Mouse (Mus musculus): ENCODE measurements around the gene Lrrn4.

The Lrrn4 gene

DNA sequence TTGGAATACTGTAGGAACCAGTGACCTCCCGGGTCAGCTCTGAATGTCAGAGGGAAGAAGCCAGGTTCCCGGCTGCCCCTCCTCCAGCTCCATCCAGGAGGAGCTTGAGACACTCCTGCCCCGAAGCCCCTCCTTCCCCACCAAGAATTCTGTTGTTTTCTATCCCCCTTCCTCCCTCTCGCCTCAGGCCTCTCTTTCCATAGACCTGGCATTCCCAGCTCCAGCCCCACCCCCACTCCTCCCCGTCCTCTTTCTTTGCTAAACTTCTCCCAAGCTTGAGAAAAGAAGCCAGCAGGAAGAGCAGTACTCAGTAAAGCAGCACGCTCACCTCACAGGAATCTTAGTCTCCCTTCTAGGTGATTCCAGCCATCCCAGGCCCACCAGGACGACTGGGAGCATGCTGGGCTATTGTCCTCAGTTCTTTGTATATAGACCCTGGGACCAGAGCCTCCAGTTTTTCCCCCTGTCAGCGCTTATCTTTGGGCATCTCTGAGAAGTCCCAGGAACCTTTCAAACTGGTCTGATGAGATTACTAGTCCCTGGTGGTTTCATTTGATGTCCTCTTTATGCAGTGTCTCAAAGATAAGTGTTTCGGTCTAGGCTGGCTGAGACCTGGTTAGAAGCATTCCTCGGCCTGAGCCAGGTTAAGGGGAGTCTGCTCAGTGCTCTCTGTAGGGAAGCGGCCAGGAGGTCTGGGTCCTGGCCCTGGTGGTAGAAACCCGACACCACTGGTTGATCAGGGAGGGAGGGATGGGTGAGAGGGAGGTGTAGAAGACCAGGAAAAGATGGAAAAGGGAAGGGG is at the start of gene Lrrn4:
Gene Lrrn4, minus strand, starts transcription at position 48 of the 802 bp plus-strand sequence.
- DNase-seq, result peak; percentile 40

- no peak for DNase-seq
Observed at GRCm38 (mm10) chr2:132928999-132929398, 48.3 kb upstream of the Lrrn4 start.

- no peak for DNase-seq
Observed at GRCm38 (mm10) chr2:132927871-132928270, 47.2 kb upstream of the Lrrn4 start.

GRCm38 (mm10) chr2:132927298-132927697 is 46.6 kb upstream of the Lrrn4 start:
- DNase-seq, result no peak

DNA sequence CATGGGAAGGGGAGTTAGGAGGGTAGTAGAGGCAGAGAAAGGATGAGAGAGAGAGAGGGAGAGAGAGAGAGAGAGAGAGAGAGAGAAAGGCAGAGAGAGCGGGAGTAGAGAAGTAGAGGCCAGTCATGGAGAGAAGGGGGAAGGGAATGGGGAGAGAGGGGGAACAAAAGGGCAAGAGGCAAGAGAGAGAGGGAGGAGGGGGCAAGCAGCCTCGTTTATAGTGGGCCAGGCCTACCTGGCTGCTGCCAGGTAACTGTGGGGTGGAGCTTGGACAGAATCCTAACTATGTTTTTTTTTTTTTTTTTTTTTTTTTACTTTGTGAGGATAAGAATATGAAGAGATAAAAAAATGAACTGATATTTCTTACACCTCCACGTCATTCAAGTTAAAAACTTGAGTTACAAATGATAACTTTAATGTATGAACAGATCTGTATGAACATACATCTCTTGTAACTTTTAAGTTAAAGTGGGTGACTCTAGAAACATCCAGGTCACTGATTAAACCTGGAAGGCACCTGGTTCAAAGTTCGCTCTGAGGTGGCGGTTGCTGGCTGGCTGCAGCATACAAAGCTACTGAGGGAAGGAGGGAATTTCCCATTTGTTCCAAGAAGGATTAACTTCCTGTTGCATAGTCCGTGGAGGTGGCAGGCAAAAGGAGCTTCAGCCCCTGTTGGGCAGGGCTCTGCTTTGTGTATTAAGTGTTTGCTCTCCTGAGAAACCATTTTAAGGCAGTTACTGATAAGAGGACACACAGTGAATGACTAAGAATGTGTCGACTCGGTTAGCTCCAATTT is 42.8 kb upstream of the Lrrn4 start:
- DNase-seq, result no peak

DNA sequence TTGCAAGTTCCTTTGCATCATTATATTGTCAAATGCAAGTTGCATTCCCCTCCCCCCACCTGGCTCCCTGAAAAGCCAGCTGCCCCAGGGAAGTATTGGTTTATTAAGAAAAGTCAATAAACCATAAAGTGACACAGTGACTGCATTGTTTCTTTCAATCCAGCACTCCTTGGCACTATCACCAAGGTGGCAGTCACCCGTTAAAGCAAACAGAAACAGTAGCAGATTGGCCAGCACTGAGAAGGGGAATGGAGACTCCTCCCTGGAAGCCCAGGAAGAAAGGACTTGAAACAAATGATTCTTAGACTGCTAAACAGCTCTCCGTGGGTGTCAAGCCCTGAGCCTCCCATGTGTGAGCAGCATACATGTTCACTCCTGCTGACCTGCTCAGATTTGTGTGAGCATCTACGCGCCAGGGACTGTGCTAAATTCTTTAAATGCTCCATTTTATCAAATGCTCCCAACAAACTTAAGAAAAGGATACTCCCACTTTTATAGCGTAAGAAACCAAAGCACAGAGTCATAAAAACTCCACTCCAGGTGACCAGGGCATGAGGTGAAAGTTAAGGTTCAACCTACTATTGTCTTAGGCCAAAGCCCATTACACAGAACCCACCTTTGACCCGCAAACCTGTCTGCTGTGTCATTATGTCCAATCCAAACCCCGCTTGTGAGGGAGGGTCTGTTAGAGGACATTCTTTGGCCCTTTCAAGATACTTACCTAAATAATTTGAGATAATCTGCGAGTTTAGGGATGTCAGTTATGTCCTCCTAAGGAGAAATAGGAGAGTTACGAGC is 41.6 kb upstream of the Lrrn4 start:
- DNase-seq, result no peak

- DNase-seq, result no peak
Observed at GRCm38 (mm10) chr2:132914785-132915184, 34.1 kb upstream of the Lrrn4 start.

DNA sequence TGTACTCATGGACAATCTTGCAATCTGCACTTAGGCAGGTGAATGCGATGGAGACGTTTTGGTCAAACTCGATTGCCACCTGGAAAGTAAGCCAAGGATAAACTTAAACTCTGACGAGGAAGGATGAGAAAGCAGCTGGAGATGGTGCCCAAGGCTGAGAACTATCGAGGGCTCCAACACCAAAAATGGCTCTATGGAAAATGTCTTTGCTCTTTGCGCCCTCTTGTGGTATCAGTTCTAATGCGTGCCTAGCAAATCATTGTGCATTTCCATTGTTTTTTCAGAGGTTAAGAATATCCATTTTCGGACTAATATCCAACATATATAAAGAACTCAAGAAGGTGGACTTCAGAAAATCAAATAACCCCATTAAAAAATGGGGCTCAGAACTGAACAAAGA is 26.1 kb upstream of the Lrrn4 start:
- peak; percentile 75 for DNase-seq

DNA sequence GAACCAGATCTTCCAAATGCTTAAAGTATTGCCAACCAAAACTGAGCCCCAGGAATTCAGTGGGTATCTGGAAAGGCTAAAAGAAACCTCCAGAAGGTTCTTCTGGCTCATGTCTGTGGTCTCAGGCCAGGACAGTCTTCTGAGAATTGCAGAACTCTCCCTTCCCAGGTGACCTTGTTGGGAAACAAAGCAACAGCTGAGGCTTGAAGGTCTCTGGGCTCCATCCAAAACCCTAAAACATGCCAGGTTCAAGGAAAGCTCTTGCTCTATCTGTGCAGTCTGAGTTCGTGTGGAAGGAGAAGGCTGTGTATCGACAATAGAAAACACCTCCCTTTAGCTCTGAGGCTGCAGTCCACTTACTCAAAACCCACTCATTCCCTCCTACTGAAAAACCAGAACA is 24.3 kb upstream of the Lrrn4 start:
- DNase-seq, result no peak

DNA sequence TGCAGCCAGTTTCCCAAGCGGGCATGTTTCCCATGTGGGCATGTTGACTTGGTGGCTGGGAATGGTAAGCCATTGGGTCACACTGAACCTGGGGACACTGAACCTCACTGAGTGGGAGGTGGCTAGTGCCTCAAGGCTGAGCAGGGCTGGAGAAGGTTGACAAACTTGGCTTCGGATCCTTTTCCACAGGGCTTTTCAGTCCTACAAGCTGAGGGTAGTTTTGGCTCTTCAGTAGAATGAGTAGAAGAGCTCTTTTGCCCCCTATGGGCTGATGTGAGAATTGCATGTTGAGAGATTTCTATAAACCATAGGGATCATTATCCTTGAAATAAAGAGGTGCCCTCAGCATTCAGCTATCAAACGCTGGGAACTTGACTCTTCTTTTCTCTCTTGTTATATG is 22.8 kb upstream of the Lrrn4 start:
- peak; percentile 83 for DNase-seq

GRCm38 (mm10) chr2:132902056-132902455 is 21.4 kb upstream of the Lrrn4 start:
- no peak for DNase-seq

DNA sequence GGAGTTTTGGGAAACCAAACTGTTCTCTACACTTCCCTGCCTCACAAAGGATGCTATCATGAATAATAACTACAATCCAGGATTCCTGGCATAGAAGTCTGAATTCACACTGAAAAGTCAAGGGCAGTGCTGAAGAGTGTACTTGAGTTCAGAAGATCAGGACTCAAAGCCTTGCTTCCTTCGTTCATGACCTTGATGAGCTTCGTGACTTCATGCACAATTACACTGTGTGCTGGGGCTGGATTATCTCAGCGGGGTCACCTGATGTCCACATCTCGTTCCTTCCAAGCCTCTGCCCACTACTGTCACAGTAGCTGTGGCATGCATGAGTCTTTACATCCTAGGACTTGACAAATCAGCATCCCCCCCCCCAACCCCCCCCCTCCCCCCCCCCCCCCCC is 20.9 kb upstream of the Lrrn4 start:
- DNase-seq, result no peak

DNA sequence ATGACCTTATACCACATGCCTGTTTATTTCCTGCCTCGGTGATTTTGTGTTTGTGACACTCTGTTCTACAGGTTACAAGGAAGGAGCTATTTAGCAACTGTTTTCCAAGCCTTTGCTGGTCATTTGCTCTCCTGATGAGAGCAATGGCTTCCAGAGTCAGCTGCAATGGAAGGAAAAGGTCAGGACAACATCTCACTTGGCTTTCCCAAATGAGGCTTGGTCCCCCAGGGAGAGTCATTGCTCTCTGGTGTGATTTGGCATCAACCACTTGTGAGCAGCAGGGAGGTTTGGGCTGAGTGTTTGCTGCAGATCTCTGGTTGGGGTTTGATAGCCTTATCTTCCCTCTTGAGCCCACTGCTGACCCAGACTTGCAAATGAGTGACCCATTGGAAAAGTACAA is 19.9 kb upstream of the Lrrn4 start:
- no peak for DNase-seq

DNA sequence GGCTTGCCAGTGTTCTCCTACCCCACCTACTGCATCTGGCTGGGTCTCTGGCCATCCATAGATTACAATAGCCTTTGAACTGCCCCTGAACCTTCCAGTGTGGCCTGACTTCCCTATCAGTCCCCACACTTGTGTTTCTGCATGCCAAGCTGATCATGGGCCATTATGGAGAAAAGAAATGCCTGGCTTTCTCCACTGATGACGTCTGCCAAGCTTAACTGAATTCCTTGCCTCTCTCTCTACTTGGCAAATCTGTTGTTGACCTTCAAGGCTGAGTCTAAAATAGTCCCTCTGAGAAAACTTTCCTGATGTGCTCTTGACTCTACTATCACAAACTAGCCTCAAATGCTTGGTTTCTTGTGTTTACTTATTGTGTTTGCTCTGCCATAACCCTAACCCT is 17.5 kb upstream of the Lrrn4 start:
- no peak for DNase-seq

GRCm38 (mm10) chr2:132893826-132894225 is 13.1 kb upstream of the Lrrn4 start:
- DNase-seq, result no peak

GRCm38 (mm10) chr2:132885312-132885711 is 4.6 kb upstream of the Lrrn4 start:
- no peak for DNase-seq

GRCm38 (mm10) chr2:132884303-132884967 is 3.7 kb upstream of the Lrrn4 start:
- DNase-seq, result no peak

GRCm38 (mm10) chr2:132879261-132880044 is 1.2 kb downstream of the Lrrn4 start:
- DNase-seq, result peak; percentile 74

- no peak for DNase-seq
Observed at GRCm38 (mm10) chr2:132876991-132877390, 3.7 kb downstream of the Lrrn4 start.

GRCm38 (mm10) chr2:132873657-132874326 is 6.9 kb downstream of the Lrrn4 start:
- DNase-seq, result no peak

DNA sequence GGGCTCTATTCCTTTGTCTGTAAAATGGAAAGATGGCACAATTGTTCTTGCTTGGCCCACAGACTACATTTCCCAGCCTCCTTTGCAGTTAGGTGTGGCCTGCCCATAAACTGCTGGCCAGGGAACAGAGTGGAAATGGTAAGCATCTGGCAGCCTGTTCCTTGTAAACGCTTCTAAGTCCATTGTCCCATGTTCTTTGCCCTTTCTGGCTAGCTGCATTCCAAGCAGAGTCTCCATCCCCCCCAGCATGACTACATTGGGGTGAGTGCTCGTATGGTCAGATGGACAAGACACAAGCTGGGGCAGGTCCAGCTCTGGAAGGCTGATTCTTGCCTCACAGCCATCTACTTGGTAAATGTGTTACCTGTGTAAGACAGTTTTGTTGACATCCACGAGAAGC is 9.0 kb downstream of the Lrrn4 start:
- no peak for DNase-seq
